Mouse (Mus musculus) stomach, postnatal 0 days (tissue): ENCODE measurements around the gene Cog5.

Experiments used
- CTCF ChIP-seq: IDR thresholded peaks from 2 replicates; pipeline ENCODE4 v1.5.1; 2016; ENCODE audit warnings: antibody characterized with exemption, low read depth, mild to moderate bottlenecking, moderate library complexity
- EP300 ChIP-seq: optimal IDR thresholded peaks from 2 replicates; pipeline ENCODE3; 2016; ENCODE audit warnings: antibody characterized with exemption

- no peak for TF ChIP-seq CTCF
- TF ChIP-seq EP300 = no peak
Observed at GRCm38 (mm10) chr12:31882736-31883135, 228.1 kb downstream of the Cog5 start.
